23 mouse cellular contexts compared by ENCODE assay signal in genomic region chr4:86864087-86864486, GRCm38 (mm10). TPM values are rescaled to one million over a fixed set of nuclear protein-coding genes. Genes with fewer than 3 reads are reported as not detected.
A peak's percentile ranks its signal among the peaks of the same experiment; 100 is the strongest.
DNase-seq lines count a peak whose midpoint lies in the region; ATAC-seq and TF ChIP-seq lines count a peak whose summit lies in the region.
"Had no signal": no experiment of that assay in that cellular context is flagged by ENCODE, and none has a peak within 500 bp of the region (broad histone marks: within the 10 kb centered on the region; RNA-seq: fewer than 3 reads in every experiment).

No protein-coding gene starts in this region.

- in situ Hi-C loops in ES-E14 (cut with MboI; ENCODE audit: low sequenced_read_pairs in 2 of 2, unreplicated experiment in 2 of 2) = no loop called here

- no peak overlapping the region for H3K27ac ChIP-seq in ES-E14 (ENCODE audit: insufficient read depth, low read depth, low read length, poor library complexity, severe bottlenecking)
- H3K27ac ChIP-seq: embryonic facial prominence, embryonic 13.5 days; embryonic facial prominence, embryonic 15.5 days; forebrain, embryonic 10.5 days; forebrain, embryonic 12.5 days had no signal

- H3K4me3 ChIP-seq in ES-E14 (ENCODE audit: insufficient read depth in 1 of 2, low read depth in 1 of 2, low read length in 2 of 2, poor library complexity in 1 of 2, severe bottlenecking in 1 of 2) = no peak overlapping the region
- H3K4me3 ChIP-seq: embryonic facial prominence, embryonic 13.5 days; embryonic facial prominence, embryonic 15.5 days; erythroblast, embryonic 14.5 days; forebrain, embryonic 10.5 days; forebrain, embryonic 12.5 days had no signal

- DNase-seq in heart, adult 11 months = peak; percentile 27
- no peak for DNase-seq in heart, postnatal 25 days (ENCODE audit: low spot score)
- peak; percentile 18 for DNase-seq in 3T3-L1 (ENCODE audit: low read depth, low spot score)
- no peak for DNase-seq in ES-E14 (ENCODE audit: low read depth, low spot score)
- DNase-seq in NIH3T3 (ENCODE audit: low read depth) = peak; percentile 34
- no peak for DNase-seq in urinary bladder, postnatal 25 days (ENCODE audit: low spot score)
- DNase-seq: adrenal gland, adult 8-10 months; adrenal gland, postnatal 14 days; adrenal gland, postnatal 36 days; cerebellum, adult 11-12 months; cerebellum, adult 2 months; cerebellum, adult 9-10 months; cerebellum, postnatal 10 days; cerebellum, postnatal 36 days; embryo, embryonic 11 days had no signal

- no peak overlapping the region for H3K9ac ChIP-seq in ES-E14 (ENCODE audit: insufficient read depth, low read depth, low read length, poor library complexity, severe bottlenecking)
- H3K9ac ChIP-seq: embryonic facial prominence, embryonic 13.5 days; embryonic facial prominence, embryonic 15.5 days; forebrain, embryonic 12.5 days had no signal

- peaks cover 2 to 3% of the 10 kb centered on the region in 2 experiments; a peak in 1 of 4 replicates for H3K4me1 ChIP-seq in ES-E14 (ENCODE audit: control insufficient read depth in 2 of 2, insufficient read depth in 2 of 2, low read length in 2 of 2, poor library complexity in 1 of 2)
- H3K4me1 ChIP-seq: embryonic facial prominence, embryonic 13.5 days; embryonic facial prominence, embryonic 15.5 days; forebrain, embryonic 10.5 days; forebrain, embryonic 12.5 days had no signal

- no peak for ATAC-seq in activated CD4-positive, CD25-positive, alpha-beta regulatory T cell, adult 4 months
- ATAC-seq: forebrain, embryonic 14.5 days; forebrain, embryonic 16.5 days had no signal

- H3K9me3 ChIP-seq in ES-E14 (ENCODE audit: control insufficient read depth, insufficient read depth, low read depth, low read length) = no peaks in the 10 kb centered on the region
- H3K9me3 ChIP-seq: embryonic facial prominence, embryonic 13.5 days; embryonic facial prominence, embryonic 15.5 days; forebrain, embryonic 10.5 days; forebrain, embryonic 12.5 days had no signal

- intact Hi-C loops in heart, postnatal 25 days (cut with DNase I) = no loop called here

- H3K36me3 ChIP-seq in ES-E14 (ENCODE audit: control insufficient read depth, insufficient read depth, low read length, poor library complexity, severe bottlenecking) = no peaks in the 10 kb centered on the region
- H3K36me3 ChIP-seq: embryonic facial prominence, embryonic 13.5 days; embryonic facial prominence, embryonic 15.5 days; forebrain, embryonic 10.5 days; forebrain, embryonic 12.5 days had no signal

TF ChIP-seq in ES-E14, 5 proteins besides CTCF, POLR2A, EP300 and RAD21:
- TF ChIP-seq CHD2 (IDR thresholded peaks at IDR 0.05; ENCODE audit: low read depth, low read length) (no peak), ZNF384 (IDR thresholded peaks at IDR 0.05; ENCODE audit: low read depth, low read length) (peak; percentile 69)

RNA-seq across cellular contexts. Expression of gene Rps6, which starts 6.9 kb away (rescaled TPM):
- 100 to 1,000 TPM; 460 to 507 TPM for total RNA-seq in heart, postnatal 25 days (2021)
- 2,193 and 2,264 TPM in 2 replicates for total RNA-seq in ES-E14 (2012; rRNA removed)
- polyA plus RNA-seq in activated CD4-positive, CD25-positive, alpha-beta regulatory T cell, adult 4 months (2017; shearing (Covaris generic)) = 1,000 to 10,000 TPM; 2,810 to 3,158 TPM

RNA-seq across cellular contexts. Expression of gene Acer2, which starts 10.1 kb away (rescaled TPM):
- 10 to 100 TPM; 16.9 to 17.1 TPM for total RNA-seq in heart, postnatal 25 days (2021)
- 7.2 and 8.3 TPM in 2 replicates for total RNA-seq in ES-E14 (2012; rRNA removed)
- 1 to 10 TPM; 5.8 to 6.4 TPM for polyA plus RNA-seq in activated CD4-positive, CD25-positive, alpha-beta regulatory T cell, adult 4 months (2017; shearing (Covaris generic))

Comparison
In these comparisons a context has a peak if more than half of its experiments do, and no peak if none do; other contexts are left out.
1. DNase-seq: peak in heart, adult 11 months (single experiment), 3T3-L1 (single experiment) and NIH3T3 (single experiment); none in heart, postnatal 25 days (single experiment), ES-E14 (single experiment) and urinary bladder, postnatal 25 days (single experiment).